ENCODE assay signal across 10 mouse cellular contexts in genomic region chr5:139687646-139688045, GRCm38 (mm10). TPM values are rescaled to one million over a fixed set of nuclear protein-coding genes. Genes with fewer than 3 reads are reported as not detected.
DNase-seq lines count a peak whose midpoint lies in the region; ATAC-seq and TF ChIP-seq lines count a peak whose summit lies in the region.
"Had no signal": no experiment of that assay in that cellular context is flagged by ENCODE, and none has a peak within 500 bp of the region (broad histone marks: within the 10 kb centered on the region; RNA-seq: fewer than 3 reads in every experiment).

No protein-coding gene starts in this region.

- H3K4me2 ChIP-seq in heart, embryonic 12.5 days, result no peak overlapping the region
- H3K4me2 ChIP-seq: stomach, embryonic 15.5 days had no signal

- peak; percentile 74 for TF ChIP-seq CTCF in heart, adult 2 months (IDR thresholded peaks at IDR 0.05)
- peak; percentile 59; the same call in 1 of the 2 replicates for TF ChIP-seq CTCF in small intestine, adult 2 months (IDR thresholded peaks at IDR 0.05; ENCODE audit: extremely low read depth, insufficient read length, insufficient replicate concordance, low read depth, low read length)

- TF ChIP-seq EP300 in heart, adult 2 months (IDR thresholded peaks at IDR 0.05; ENCODE audit: insufficient read depth, low read depth, low read length), result no peak

- 11% methylated on average over 13 of the region's 13 CpGs for WGBS in heart, adult 2 months
- 5% methylated on average over 13 of the region's 13 CpGs for WGBS in heart, embryonic 12.5 days
- 12% methylated on average over 13 of the region's 13 CpGs for WGBS in small intestine, adult 2 months

- no peak for ATAC-seq in heart, embryonic 12.5 days (ENCODE audit: insufficient number of reproducible peaks, low FRiP score)

- H3K9ac ChIP-seq in heart, adult 2 months (ENCODE audit: low read depth, low read length), result no peak overlapping the region
- H3K9ac ChIP-seq in heart, embryonic 12.5 days, result no peak overlapping the region
- H3K9ac ChIP-seq: limb, embryonic 15.5 days; stomach, embryonic 15.5 days had no signal

- no peaks in the 10 kb centered on the region for H3K9me3 ChIP-seq in heart, embryonic 12.5 days (replicated peaks)
- H3K9me3 ChIP-seq: limb, embryonic 15.5 days; stomach, embryonic 15.5 days had no signal

- TF ChIP-seq POLR2A in heart, adult 2 months (IDR thresholded peaks at IDR 0.05; ENCODE audit: insufficient read depth, low read depth, low read length), result no peak
- no peak for TF ChIP-seq POLR2A in small intestine, adult 2 months (IDR thresholded peaks at IDR 0.05; ENCODE audit: low read depth, low read length)

- H3K36me3 ChIP-seq in heart, adult 2 months (ENCODE audit: control insufficient read depth, insufficient read depth, low read length), result no peaks in the 10 kb centered on the region
- no peaks in the 10 kb centered on the region for H3K36me3 ChIP-seq in heart, embryonic 12.5 days
- no peaks in the 10 kb centered on the region for H3K36me3 ChIP-seq in small intestine, adult 2 months (ENCODE audit: control insufficient read depth, insufficient read depth, low read length)
- H3K36me3 ChIP-seq: limb, embryonic 15.5 days; stomach, embryonic 15.5 days had no signal

- no peak overlapping the region for H3K27ac ChIP-seq in heart, adult 2 months
- H3K27ac ChIP-seq in heart, embryonic 12.5 days (ENCODE audit: poor library complexity, severe bottlenecking), result no peak overlapping the region
- no peak overlapping the region for H3K27ac ChIP-seq in small intestine, adult 2 months (ENCODE audit: insufficient read depth, low read depth, low read length)
- H3K27ac ChIP-seq: limb, embryonic 15.5 days; stomach, embryonic 15.5 days had no signal

- H3K4me3 ChIP-seq in heart, adult 2 months, result no peak overlapping the region
- H3K4me3 ChIP-seq in heart, embryonic 12.5 days, result no peak overlapping the region
- H3K4me3 ChIP-seq in small intestine, adult 2 months (ENCODE audit: low read depth, low read length), result no peak overlapping the region
- H3K4me3 ChIP-seq: limb, embryonic 15.5 days; stomach, embryonic 15.5 days had no signal

- intact Hi-C loops in heart, adult 2 months (cut with DNase I), result no loop called here

- no peaks in the 10 kb centered on the region for H3K4me1 ChIP-seq in heart, adult 2 months (ENCODE audit: control insufficient read depth, insufficient read depth, low read length)
- peaks cover 6% of the 10 kb centered on the region; the same call in 1 of the 2 replicates for H3K4me1 ChIP-seq in heart, embryonic 12.5 days (replicated peaks)
- H3K4me1 ChIP-seq in small intestine, adult 2 months (ENCODE audit: control insufficient read depth, insufficient read depth, insufficient read length, low read length), result peaks cover 2% of the 10 kb centered on the region; the same call in 1 of the 2 replicates

- peak in 1 of 2 experiments; percentile 34 for DNase-seq in heart, adult 2 months
- peak; percentile 42 for DNase-seq in right cerebral cortex, postnatal 14 days
- no peak for DNase-seq in right cerebral cortex, postnatal 25 days
- DNase-seq in cerebellum, adult 8-10 months, result peak; percentile 47
- peak; percentile 42 for DNase-seq in kidney, postnatal 14 days
- DNase-seq in ovary, postnatal 14 days (ENCODE audit: low spot score), result no peak

- no peaks in the 10 kb centered on the region for H3K79me2 ChIP-seq in heart, adult 2 months (replicated peaks; ENCODE audit: control insufficient read depth, insufficient read depth, low read length)

- H3K27me3 ChIP-seq in heart, adult 2 months (ENCODE audit: control insufficient read depth, insufficient read depth, low read length), result peaks cover 1% of the 10 kb centered on the region; the same call in 1 of the 2 replicates
- peaks cover 69% of the 10 kb centered on the region for H3K27me3 ChIP-seq in heart, embryonic 12.5 days (replicated peaks)
- H3K27me3 ChIP-seq in small intestine, adult 2 months (ENCODE audit: control insufficient read depth, insufficient read depth, low read length), result peaks cover 8% of the 10 kb centered on the region; the same call in 1 of the 2 replicates

RNA-seq across cellular contexts. Expression of gene Micall2, which starts 48.5 kb away (rescaled TPM):
- 1 to 10 TPM; 1.9 to 2.0 TPM for total RNA-seq in heart, adult 2 months (2021)
- 2.9 and 3.3 TPM in 2 replicates for polyA plus RNA-seq in heart, adult 2 months (2012; rRNA removed)
- polyA plus RNA-seq in heart, embryonic 12.5 days (2016; fragmentation: Nextera tagmentation; extraction: Ambion mirVana), result 2.1 and 3.4 TPM in 2 replicates
- 10.5 and 16.9 TPM in 2 replicates for polyA plus RNA-seq in small intestine, adult 2 months (2012; rRNA removed)

Comparison
In these comparisons a context has a peak if more than half of its experiments do, and no peak if none do; other contexts are left out.
1. DNase-seq: peak in right cerebral cortex, postnatal 14 days (single experiment), cerebellum, adult 8-10 months (single experiment) and kidney, postnatal 14 days (single experiment); none in right cerebral cortex, postnatal 25 days (single experiment) and ovary, postnatal 14 days (single experiment).